Mouse (Mus musculus) limb, embryonic 14.5 days (tissue): ENCODE measurements around the gene Fmn2. TPM values are rescaled to one million over a fixed set of nuclear protein-coding genes. Genes with fewer than 3 reads are reported as not detected.

ENCODE experiments used
- ATAC-seq: fragments of 200-750 bp; cut with Nextera tagmentation; 2 replicates; pipeline ENCODE4 v1.8.0; 2017; ENCODE audit warnings: low read depth, moderate number of reproducible peaks, moderate TSS enrichment; ENCODE audit not compliant: low FRiP score
- DNase-seq: peaks from one replicate; pipeline ENCODE4 v3.0.0-alpha.2; 2015; ENCODE audit warnings: low spot score
- H3K27ac ChIP-seq: fragments of 300-500 bp; sonication (generic); replicated peaks from 2 replicates; pipeline ENCODE4 v1.5.1; 2014; ENCODE audit warnings: low read depth, mild to moderate bottlenecking, low read length, moderate library complexity, mixed read lengths
- H3K27me3 ChIP-seq: fragments of 300-500 bp; sonication (generic); 2 replicates; pipeline ENCODE4 v1.6.1; 2014; ENCODE audit warnings: low read length, mixed read lengths; ENCODE audit not compliant: control insufficient read depth, insufficient read depth
- H3K36me3 ChIP-seq: fragments of 300-500 bp; sonication (generic); 2 replicates; pipeline ENCODE4 v1.6.1; 2014; ENCODE audit warnings: mild to moderate bottlenecking, low read length, moderate library complexity, mixed read lengths; ENCODE audit not compliant: control insufficient read depth, insufficient read depth
- H3K4me1 ChIP-seq: fragments of 300-500 bp; sonication (generic); 2 replicates; pipeline ENCODE4 v1.6.1; 2014; ENCODE audit warnings: antibody characterized with exemption, low read length, mixed read lengths; ENCODE audit not compliant: control insufficient read depth, insufficient read depth
- H3K4me2 ChIP-seq: fragments of 300-500 bp; sonication (generic); replicated peaks from 2 replicates; pipeline ENCODE4 v1.6.1; 2014; ENCODE audit warnings: low read depth, mild to moderate bottlenecking, low read length, moderate library complexity; ENCODE audit not compliant: severe bottlenecking
- H3K4me3 ChIP-seq: fragments of 300-500 bp; sonication (generic); replicated peaks from 2 replicates; pipeline ENCODE4 v1.5.1; 2014; ENCODE audit warnings: low read length
- H3K9ac ChIP-seq: fragments of 300-500 bp; sonication (generic); 2 replicates; pipeline ENCODE4 v1.6.1; 2014; ENCODE audit warnings: mild to moderate bottlenecking, low read depth, low read length, moderate library complexity; ENCODE audit not compliant: severe bottlenecking
- H3K9me3 ChIP-seq: fragments of 300-500 bp; sonication (generic); 2 replicates; pipeline ENCODE4 v1.6.1; 2016; ENCODE audit warnings: low read length; ENCODE audit not compliant: control insufficient read depth
- POLR2A ChIP-seq: fragments of 200-500 bp; IDR thresholded peaks from 2 replicates; pipeline ENCODE4 v1.8.0; 2012; ENCODE audit warnings: inconsistent platforms, mild to moderate bottlenecking, moderate library complexity, borderline replicate concordance; ENCODE audit not compliant: insufficient read depth, insufficient read length; ENCODE audit errors: extremely low read depth
- WGBS: fragments of 180-500 bp; shearing (Covaris S2); extraction: QIAGEN DNeasy Blood & Tissue Kit; methylation state at CpG from one replicate; pipeline ENCODE4 v1.1.7; 2014; 5-methylcytosine and 5-hydroxymethylcytosine counted together
- polyA plus RNA-seq, 2 experiments: library from polyadenylated mRNA; depleted of rRNA in 1 of 2; stranded (reverse) in 1 of 2; unstranded in 1 of 2; fragments of >200 nt; fragmentation: Nextera tagmentation in 1 of 2; extraction: Ambion mirVana in 1 of 2; gene quantifications; 2 replicates each; pipeline versions ENCODE4 v1.2.1 to v1.2.3; 2012 to 2014

Gene Fmn2
- polyA plus RNA-seq, 2 experiments = 0.67 to 1.9 TPM

DNA sequence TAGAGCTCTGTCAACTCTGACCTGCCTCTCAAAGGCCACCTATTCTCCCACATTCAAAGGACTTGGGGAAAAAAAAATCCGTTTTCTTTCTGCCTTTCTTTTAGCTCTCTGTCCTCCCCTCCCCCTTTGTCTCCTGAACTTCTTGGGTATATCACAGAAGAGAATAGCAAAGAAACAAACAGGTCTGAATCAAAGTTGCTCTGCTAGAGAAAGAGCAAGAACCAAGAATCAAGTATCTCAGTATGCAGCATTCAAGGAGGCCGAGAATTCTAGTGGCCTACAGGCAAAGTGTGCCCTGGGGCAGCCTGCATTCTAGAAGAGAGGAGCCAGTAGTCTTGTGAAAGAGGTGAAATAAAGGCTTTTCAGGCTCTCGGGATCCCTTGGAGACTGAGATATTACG is 1.6 kb upstream of the Fmn2 start:
- WGBS = 49% methylated on average over 4 of the region's 4 CpGs

DNA sequence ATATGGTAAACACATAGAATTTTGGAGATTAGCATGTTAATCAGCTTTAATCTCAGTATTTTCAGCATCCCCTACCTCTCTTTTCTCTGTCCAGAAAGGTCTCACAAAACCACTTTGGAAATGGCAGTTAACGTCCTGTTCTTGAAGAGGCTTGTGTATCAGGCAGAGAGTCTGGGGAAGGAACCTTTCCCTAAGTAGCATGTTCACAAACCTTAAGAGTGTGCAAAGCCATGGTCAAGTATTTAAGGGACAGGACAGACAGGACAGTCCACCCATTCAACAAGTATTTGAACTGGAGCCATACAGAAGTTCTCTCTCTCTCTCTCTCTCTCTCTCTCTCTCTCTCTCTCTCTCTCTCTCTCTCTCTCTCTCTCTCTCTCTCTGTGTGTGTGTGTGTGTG is 614 bp upstream of the Fmn2 start:
- H3K27ac ChIP-seq = no peak overlapping the region
- H3K4me1 ChIP-seq = peaks cover 12% of the 10 kb centered on the region
- H3K4me3 ChIP-seq = no peak overlapping the region
- no peak overlapping the region for H3K4me2 ChIP-seq
- WGBS = 55% methylated on average over 1 of the region's 1 CpGs
- H3K9me3 ChIP-seq = no peaks in the 10 kb centered on the region
- peaks cover 8% of the 10 kb centered on the region for H3K27me3 ChIP-seq
- DNase-seq = no peak
- TF ChIP-seq POLR2A = no peak
- H3K36me3 ChIP-seq = no peaks in the 10 kb centered on the region
- ATAC-seq = no peak
- no peak overlapping the region for H3K9ac ChIP-seq

More for the DNA sequence above, 1.6 kb upstream of the Fmn2 start:
- no peak for ATAC-seq
- Histone ChIP-seq H3K4me2 (no peak overlapping the region), H3K27me3 (peaks cover 8% of the 10 kb centered on the region), H3K4me3 (no peak overlapping the region), H3K9me3 (no peaks in the 10 kb centered on the region), H3K27ac (no peak overlapping the region), H3K36me3 (no peaks in the 10 kb centered on the region), H3K4me1 (peaks cover 12% of the 10 kb centered on the region), H3K9ac (no peak overlapping the region)
- TF ChIP-seq POLR2A = no peak
- no peak for DNase-seq

GRCm38 (mm10) chr1:174502031-174502845 is 613 bp downstream of the Fmn2 start:
- Histone ChIP-seq H3K27ac (no peak overlapping the region), H3K9me3 (no peaks in the 10 kb centered on the region), H3K27me3 (peaks cover 8% of the 10 kb centered on the region), H3K9ac (peak overlapping the region; percentile 56), H3K4me2 (peak overlapping the region; percentile 99), H3K36me3 (no peaks in the 10 kb centered on the region), H3K4me1 (peaks cover 12% of the 10 kb centered on the region), H3K4me3 (peak overlapping the region; percentile 58)
- ATAC-seq (peak; percentile 49), DNase-seq (peak; percentile 39)
- WGBS = under 1% methylated on average over 40 of the region's 40 CpGs
- TF ChIP-seq POLR2A = no peak

DNA sequence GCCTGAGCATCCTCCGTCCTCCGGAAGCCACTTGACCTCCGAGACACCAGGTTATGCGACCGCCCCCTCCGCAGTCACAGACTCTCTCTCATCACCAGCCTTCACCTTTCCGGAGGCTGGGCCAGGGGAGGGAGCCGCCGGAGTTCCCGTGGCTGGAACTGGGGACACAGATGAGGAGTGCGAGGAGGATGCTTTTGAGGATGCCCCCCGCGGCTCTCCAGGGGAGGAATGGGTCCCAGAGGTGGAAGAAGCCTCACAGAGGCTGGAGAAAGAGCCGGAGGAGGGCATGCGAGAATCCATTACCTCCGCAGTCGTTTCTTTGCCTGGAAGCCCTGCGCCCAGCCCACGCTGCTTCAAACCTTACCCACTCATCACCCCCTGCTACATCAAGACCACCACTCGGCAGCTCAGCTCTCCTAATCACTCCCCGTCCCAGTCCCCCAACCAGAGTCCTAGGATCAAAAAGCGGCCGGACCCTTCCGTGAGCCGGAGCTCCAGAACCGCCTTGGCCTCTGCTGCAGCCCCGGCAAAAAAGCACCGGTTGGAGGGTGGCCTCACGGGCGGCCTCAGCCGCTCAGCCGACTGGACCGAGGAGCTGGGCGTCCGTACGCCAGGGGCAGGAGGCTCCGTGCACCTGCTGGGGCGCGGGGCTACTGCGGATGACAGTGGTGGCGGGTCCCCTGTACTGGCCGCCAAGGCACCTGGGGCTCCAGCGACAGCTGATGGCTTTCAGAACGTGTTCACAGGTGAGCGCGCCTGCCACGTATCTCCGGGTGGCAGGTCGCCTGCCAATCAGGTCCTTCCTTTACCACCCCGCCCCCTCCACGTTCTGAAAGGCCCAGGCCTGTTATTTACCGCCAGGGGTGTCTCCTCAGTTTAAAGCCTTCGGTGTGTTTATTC is 1.5 kb downstream of the Fmn2 start:
- Histone ChIP-seq H3K36me3 (no peaks in the 10 kb centered on the region), H3K9ac (peak overlapping the region; percentile 56), H3K27me3 (peaks cover 8% of the 10 kb centered on the region), H3K9me3 (no peaks in the 10 kb centered on the region), H3K4me1 (peaks cover 12% of the 10 kb centered on the region), H3K4me3 (peak overlapping the region; percentile 58), H3K4me2 (peak overlapping the region; percentile 99), H3K27ac (no peak overlapping the region)
- no peak for DNase-seq
- no peak for ATAC-seq
- TF ChIP-seq POLR2A = no peak
- WGBS = 3% methylated on average over 43 of the region's 53 CpGs

- 71% methylated on average over 13 of the region's 13 CpGs for WGBS
- Histone ChIP-seq H3K27me3 (no peaks in the 10 kb centered on the region; the same call in 1 of the 2 replicates), H3K4me2 (no peak overlapping the region), H3K4me1 (no peaks in the 10 kb centered on the region; the same call in 1 of the 2 replicates), H3K4me3 (no peak overlapping the region), H3K36me3 (no peaks in the 10 kb centered on the region), H3K9me3 (no peaks in the 10 kb centered on the region), H3K9ac (no peak overlapping the region), H3K27ac (no peak overlapping the region)
- DNase-seq (peak; percentile 11), ATAC-seq (no peak)
- no peak for TF ChIP-seq POLR2A
Measured at GRCm38 (mm10) chr1:174508571-174509110, 7.0 kb downstream of the Fmn2 start.
